Mouse (Mus musculus) CD8-positive naive resting alpha-beta T cell, adult 2 months (primary cell): ENCODE data around the gene 1110017D15Rik.

Experiments used
- DNase-seq, 2 experiments: peaks; one replicate each; pipeline ENCODE4 v3.0.0; 2022; ENCODE audit warnings: low read depth in 2 of 2, low spot score in 2 of 2

1110017D15Rik gene

GRCm38 (mm10) chr4:41513714-41514113, 3.4 kb downstream of the 1110017D15Rik start:
- DNase-seq: no peak

- DNase-seq: no peak
Measured at GRCm38 (mm10) chr4:41513309-41513708, 3.8 kb downstream of the 1110017D15Rik start.

- no peak for DNase-seq
Measured at GRCm38 (mm10) chr4:41507998-41508397, 9.1 kb downstream of the 1110017D15Rik start.

GRCm38 (mm10) chr4:41507326-41507924, 9.7 kb downstream of the 1110017D15Rik start:
- no peak for DNase-seq

GRCm38 (mm10) chr4:41506906-41507305, 10.2 kb downstream of the 1110017D15Rik start:
- DNase-seq: peak; percentile 36 to 56

- DNase-seq: peak; percentile 21
Measured at GRCm38 (mm10) chr4:41506156-41506555, 11.0 kb downstream of the 1110017D15Rik start.

GRCm38 (mm10) chr4:41505131-41505551, 12.0 kb downstream of the 1110017D15Rik start:
- DNase-seq: no peak

- no peak for DNase-seq
Measured at GRCm38 (mm10) chr4:41504325-41504724, 12.8 kb downstream of the 1110017D15Rik start.

- DNase-seq: peak in 1 of 2 experiments; percentile 7
Measured at GRCm38 (mm10) chr4:41502986-41503412, 14.1 kb downstream of the 1110017D15Rik start, which contains the start of gene AI464131. TSS of gene AI464131 (minus strand) at chr4:41503076.

GRCm38 (mm10) chr4:41502171-41502940, 14.8 kb downstream of the 1110017D15Rik start:
- DNase-seq: no peak

GRCm38 (mm10) chr4:41500787-41501186, 16.3 kb downstream of the 1110017D15Rik start:
- DNase-seq: no peak

- DNase-seq: no peak
Measured at GRCm38 (mm10) chr4:41499619-41500018, 17.5 kb downstream of the 1110017D15Rik start.

GRCm38 (mm10) chr4:41498921-41499391, 18.2 kb downstream of the 1110017D15Rik start:
- DNase-seq: no peak

GRCm38 (mm10) chr4:41497995-41498845, 18.9 kb downstream of the 1110017D15Rik start:
- DNase-seq: no peak

GRCm38 (mm10) chr4:41497579-41497978, 19.6 kb downstream of the 1110017D15Rik start:
- no peak for DNase-seq

GRCm38 (mm10) chr4:41497046-41497445, 20.1 kb downstream of the 1110017D15Rik start:
- DNase-seq: no peak

- no peak for DNase-seq
Measured at GRCm38 (mm10) chr4:41495850-41496249, 21.3 kb downstream of the 1110017D15Rik start.

- no peak for DNase-seq
Measured at GRCm38 (mm10) chr4:41495076-41495475, 22.1 kb downstream of the 1110017D15Rik start.

GRCm38 (mm10) chr4:41494378-41494777, 22.8 kb downstream of the 1110017D15Rik start:
- no peak for DNase-seq

GRCm38 (mm10) chr4:41493464-41494116, 23.5 kb downstream of the 1110017D15Rik start:
- no peak for DNase-seq

- no peak for DNase-seq
Measured at GRCm38 (mm10) chr4:41492951-41493350, 24.2 kb downstream of the 1110017D15Rik start.
